Mouse (Mus musculus): ENCODE measurements around the gene Ace. TPM values are rescaled to one million over a fixed set of nuclear protein-coding genes. Genes with fewer than 3 reads are reported as not detected.

Ace gene
- 1 to 10 TPM in 1 of 2 experiments, under 1 TPM in 1; 0.14 to 1.4 TPM for polyA plus RNA-seq (2017; shearing (Covaris generic))

GRCm38 (mm10) chr11:105967741-105968574 is at the start of gene Ace:
Ace (plus strand) TSS chr11:105967945.

GRCm38 (mm10) chr11:105952911-105953386 is 14.8 kb upstream of the Ace start, which contains the start of gene Cyb561:
Cyb561 (minus strand) TSS chr11:105953336.

GRCm38 (mm10) chr11:105994375-105994774 is 26.6 kb downstream of the Ace start, which contains the start of gene Ace3:
Ace3 (plus strand) TSS chr11:105994675.

GRCm38 (mm10) chr11:106007821-106008220 is 40.1 kb downstream of the Ace start, which contains the start of gene Kcnh6:
Kcnh6 (plus strand) TSS chr11:106008124.

GRCm38 (mm10) chr11:106036548-106037417 is 69.0 kb downstream of the Ace start, which contains the start of gene Dcaf7:
Dcaf7 (plus strand) TSS chr11:106036872.

Other genes with a start within 250 kb of the Ace start
- gene Cyb561, start 14.6 kb upstream of the Ace start, polyA plus RNA-seq (2017; shearing (Covaris generic)), result 1 to 10 TPM; 3.9 to 4.8 TPM
- gene Ace3, start 26.7 kb downstream of the Ace start, polyA plus RNA-seq (2017; shearing (Covaris generic)), result under 1 TPM in 1 of 2 experiments, not detected in 1; 0.71 TPM
- gene Kcnh6, start 40.2 kb downstream of the Ace start, polyA plus RNA-seq (2017; shearing (Covaris generic)), result under 1 TPM; 0.11 to 0.38 TPM
- 100 to 1,000 TPM in 1 of 2 experiments, 10 to 100 TPM in 1; 81.3 to 108 TPM for gene Dcaf7, start 68.9 kb downstream of the Ace start, polyA plus RNA-seq (2017; shearing (Covaris generic))
- gene Taco1, start 98.1 kb downstream of the Ace start, polyA plus RNA-seq (2017; shearing (Covaris generic)), result 10 to 100 TPM; 14.6 to 23.5 TPM
- 100 to 1,000 TPM in 1 of 2 experiments, 10 to 100 TPM in 1; 88.9 to 117 TPM for gene Map3k3, start 116.7 kb downstream of the Ace start, polyA plus RNA-seq (2017; shearing (Covaris generic))
- 1 to 10 TPM; 1.2 to 4.5 TPM for gene Gm10840, start 192.9 kb downstream of the Ace start, polyA plus RNA-seq (2017; shearing (Covaris generic))
- 1,000 to 10,000 TPM; 1,428 to 1,622 TPM for gene Limd2, start 192.9 kb downstream of the Ace start, polyA plus RNA-seq (2017; shearing (Covaris generic))
- gene Strada, start 234.2 kb downstream of the Ace start, polyA plus RNA-seq (2017; shearing (Covaris generic)), result 10 to 100 TPM; 35.2 to 44.5 TPM
- 100 to 1,000 TPM; 109 to 115 TPM for gene Ccdc47, start 248.4 kb downstream of the Ace start, polyA plus RNA-seq (2017; shearing (Covaris generic))
- 100 to 1,000 TPM in 1 of 2 experiments, 10 to 100 TPM in 1; 94.5 to 104 TPM for gene Ddx42, start 249.0 kb downstream of the Ace start, polyA plus RNA-seq (2017; shearing (Covaris generic))

Measured in inflammation-experienced regulatory T-cells (primary cell).